Mouse (Mus musculus): Measurements from ENCODE around the gene Vipr2.

The Vipr2 gene

DNA sequence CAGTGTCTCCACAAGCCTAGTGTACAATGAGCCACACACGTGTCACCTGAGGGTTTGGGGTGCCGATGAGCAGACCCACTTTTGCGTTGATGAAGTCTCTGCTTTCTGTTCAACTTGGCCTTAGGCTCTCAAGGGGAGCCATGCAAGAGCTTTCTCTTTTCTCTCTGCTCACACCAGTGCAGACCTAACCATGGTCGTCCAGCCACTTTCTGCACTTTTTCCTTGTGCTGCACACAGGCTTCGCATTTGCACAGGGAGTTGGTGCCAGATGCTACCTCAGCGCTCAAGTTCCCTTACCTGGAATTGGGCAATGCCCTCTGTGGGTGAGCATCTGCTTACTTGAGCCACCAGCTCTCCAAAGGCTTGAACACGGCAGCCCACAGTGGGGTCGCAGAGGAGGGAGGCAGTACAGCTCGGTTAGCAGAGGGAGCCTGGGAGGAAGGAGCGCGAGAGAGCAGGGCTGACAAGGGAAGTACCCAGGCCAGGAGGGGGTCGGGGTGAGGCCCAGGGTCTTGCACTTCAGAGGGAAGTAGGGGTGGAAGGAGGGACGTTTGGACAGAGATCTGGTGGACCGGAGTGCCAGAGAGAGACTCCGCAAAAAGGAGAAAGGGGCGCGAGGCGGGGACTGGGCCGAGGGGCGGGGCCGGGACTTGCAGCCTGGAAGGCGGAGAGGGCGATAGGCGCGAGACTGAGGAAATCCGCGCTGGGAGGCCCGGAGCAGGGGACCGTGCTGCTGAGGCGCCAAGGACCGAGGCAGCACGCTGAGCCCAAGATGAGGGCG, at the start of gene Vipr2:
Gene Vipr2 (plus strand): TSS at position 653 of the 781 bp plus-strand sequence.
- DNase-seq = peak; percentile 55

DNA sequence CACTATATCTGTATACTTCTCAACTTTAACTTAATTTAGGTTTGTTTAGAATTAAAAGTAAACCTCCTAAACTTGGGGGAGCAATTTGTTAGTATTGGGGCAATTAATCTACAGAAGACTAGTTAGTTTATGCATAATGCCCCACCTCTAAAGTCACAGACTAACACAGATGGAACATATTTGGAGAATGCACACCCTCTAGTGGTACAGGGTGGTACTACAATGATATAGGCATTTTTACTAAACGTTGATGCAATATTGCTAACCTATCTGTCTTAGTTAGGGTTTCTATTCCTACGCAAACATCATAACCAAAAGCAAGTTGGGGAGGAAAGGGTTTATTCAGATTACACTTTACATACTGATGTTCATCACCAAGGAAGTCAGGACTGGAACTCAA, 49.4 kb upstream of the Vipr2 start:
- DNase-seq = no peak

DNA sequence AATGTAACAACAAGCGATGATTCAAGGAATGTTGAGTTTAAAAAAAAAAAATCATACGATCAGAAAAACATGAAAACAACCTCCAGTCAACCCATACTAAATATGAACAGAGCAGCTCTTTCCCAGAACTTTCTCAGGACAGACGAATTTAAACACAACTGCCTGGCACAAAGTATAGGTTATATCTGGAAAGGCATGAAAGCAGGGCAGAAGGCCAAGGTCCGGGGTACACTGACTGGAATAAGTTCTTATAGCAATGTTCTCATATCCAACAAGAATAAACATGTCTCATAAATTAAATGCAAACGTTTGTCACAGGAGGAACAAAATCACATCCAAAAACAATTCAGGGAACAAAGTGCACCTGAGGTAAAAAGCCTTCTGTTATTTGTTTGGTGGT, 42.2 kb upstream of the Vipr2 start:
- no peak for DNase-seq

- DNase-seq = no peak
These were observed 32.7 kb upstream of the Vipr2 start for GRCm38 (mm10) chr12:116044785-116045184.

GRCm38 (mm10) chr12:116047440-116048377, 29.8 kb upstream of the Vipr2 start, which contains the start of gene Zfp386:
Zfp386 (plus strand) TSS chr12:116047724.
- DNase-seq = peak; percentile 99

DNA sequence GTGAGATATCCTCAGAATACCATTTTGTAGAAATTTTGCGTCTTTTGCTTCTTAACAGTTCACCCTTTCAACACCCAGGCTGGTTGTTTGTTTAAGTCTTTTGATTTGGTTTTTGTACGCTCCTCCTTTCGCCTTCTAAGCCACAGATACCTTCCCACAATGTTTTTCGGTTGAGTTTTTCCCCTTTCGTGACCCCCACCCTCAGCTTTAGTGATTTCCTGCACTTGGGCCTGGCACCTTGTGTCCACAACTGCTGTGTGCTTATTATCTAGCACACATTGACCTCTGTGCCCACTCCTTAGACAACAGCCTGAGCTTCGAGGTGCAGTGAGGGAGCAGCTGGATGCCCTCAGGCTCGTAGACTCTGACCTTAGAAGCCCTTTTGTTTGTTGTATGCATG, 28.8 kb upstream of the Vipr2 start:
- DNase-seq = no peak

DNA sequence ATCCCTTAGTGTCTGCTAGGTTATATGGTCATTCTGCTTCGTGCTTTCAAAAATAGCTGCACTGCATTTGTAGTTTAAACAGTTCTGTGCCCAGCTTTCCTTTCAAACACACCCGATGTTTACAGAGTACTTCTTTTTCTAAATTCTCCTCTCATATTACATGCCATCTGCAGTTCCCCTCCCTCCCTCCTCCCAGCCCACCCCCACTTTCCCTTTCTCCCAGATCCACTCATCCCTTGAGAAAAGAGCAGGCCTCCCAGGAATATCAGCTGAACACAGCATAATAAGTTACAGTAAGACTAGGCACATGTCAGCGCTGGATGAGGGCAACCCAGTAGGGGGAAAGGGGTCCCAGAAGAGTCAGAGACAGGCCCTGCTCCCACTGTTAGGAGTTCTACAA, 28.3 kb upstream of the Vipr2 start:
- no peak for DNase-seq

DNA sequence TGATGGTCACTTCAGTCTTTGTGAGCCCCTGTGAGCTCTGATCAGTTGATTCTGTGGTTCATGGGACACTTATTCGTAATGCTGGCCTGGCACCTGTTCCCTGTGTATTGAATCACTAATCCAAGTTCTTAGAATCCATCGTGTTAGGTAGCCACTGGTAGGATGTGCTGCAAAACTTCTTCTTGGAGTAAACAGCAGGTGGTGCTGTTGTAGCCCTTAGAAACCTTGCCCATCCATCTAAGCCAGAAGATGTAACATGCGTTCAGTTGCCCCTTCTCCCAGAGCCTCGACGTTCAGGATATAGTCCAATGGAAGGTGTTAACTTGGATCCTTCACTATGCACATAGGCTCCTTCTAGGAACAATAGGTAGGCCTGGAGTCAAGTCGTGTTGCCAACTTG, 27.8 kb upstream of the Vipr2 start:
- no peak for DNase-seq

- no peak for DNase-seq
These were observed 23.2 kb upstream of the Vipr2 start for GRCm38 (mm10) chr12:116054342-116054741.

DNA sequence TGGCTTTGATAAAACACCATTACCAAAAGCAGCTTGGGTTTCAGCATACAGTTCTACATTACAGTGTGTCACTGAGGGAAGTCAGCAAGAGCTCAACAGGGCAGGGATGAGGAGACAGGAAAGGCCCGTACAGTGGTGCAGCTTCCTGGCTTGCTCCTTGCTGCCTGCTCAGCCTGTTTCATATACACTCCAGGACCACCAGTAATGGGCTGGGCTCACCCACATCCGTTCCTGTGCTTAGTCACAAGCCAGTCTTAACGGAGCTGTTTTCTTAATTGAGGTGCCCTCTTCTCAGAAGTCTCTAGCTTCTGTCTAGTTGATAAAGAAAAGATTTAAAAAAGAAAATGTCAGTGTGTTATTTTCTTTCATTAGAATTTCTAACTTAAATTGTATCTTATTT, 21.4 kb upstream of the Vipr2 start:
- no peak for DNase-seq

DNA sequence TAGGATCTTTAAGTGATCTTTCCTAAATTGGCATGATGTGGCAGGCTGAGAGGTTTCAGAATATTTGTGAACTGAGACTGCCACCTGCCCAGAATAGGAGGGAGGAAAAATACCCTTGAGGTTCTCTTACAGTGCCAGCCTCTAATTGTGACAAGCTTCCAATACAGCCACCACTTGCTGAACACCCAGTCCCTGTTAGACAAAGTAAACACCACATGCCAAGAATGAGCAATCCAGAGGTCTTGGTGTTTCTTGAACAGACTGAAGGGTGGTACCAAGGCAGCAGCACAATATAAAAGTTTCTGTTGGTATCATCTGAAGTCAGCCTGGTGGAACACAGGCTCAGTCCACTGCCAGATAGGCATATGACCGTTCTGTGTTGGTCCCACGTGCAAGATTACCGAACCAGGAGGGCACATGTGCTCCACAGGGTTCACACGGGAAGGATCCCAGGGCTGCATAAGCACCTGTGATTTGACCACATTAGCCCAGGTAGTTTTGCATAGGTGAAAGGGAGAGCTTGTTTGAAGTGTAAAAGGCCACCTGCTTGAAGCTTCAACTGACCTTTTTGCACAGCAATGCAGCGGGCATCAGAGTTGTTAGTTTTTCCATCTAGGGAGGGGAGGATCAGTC, 15.8 kb upstream of the Vipr2 start:
- DNase-seq = no peak

DNA sequence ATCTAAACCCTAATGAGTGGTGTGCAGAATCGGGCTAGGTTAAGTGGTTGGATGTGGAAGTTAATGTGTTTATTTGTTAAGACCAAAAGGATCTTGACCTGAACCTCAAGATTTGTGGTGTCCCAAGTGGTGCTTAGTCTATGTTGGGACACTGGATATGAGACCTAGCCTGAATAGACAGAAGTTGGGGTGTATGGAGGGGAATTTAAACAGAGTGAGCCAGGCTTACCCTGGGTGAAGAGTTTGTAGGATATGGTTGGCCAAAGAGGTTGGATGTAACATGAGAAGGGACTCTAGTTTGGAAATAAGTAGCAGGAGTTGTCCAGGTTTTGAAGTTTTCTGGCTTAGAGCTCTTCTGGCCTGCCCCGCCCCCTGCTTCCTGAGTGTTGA, 15.3 kb upstream of the Vipr2 start:
- DNase-seq = no peak

GRCm38 (mm10) chr12:116063020-116063419, 14.5 kb upstream of the Vipr2 start:
- no peak for DNase-seq

DNA sequence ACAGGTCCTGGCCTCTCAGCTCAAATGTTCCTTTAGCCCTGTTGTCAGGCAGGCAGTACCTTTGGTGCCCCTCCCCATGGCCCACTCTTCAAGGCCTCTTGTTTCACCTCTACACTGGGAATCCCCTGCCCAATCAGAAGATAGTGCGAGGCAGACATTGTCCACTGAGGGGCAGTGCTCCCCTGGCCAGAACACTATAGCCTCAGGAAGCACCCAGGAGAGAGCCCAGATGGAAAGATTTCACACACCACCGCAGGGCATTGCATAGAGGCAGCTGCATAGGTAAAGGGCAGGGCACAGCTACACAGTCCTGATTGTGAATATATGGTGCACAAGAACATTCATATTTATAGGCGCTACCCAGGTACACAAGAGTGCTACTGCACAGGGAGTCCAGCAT, 6.5 kb upstream of the Vipr2 start:
- peak; percentile 72 for DNase-seq

GRCm38 (mm10) chr12:116077855-116078366, 385 bp downstream of the Vipr2 start:
- DNase-seq = no peak

DNA sequence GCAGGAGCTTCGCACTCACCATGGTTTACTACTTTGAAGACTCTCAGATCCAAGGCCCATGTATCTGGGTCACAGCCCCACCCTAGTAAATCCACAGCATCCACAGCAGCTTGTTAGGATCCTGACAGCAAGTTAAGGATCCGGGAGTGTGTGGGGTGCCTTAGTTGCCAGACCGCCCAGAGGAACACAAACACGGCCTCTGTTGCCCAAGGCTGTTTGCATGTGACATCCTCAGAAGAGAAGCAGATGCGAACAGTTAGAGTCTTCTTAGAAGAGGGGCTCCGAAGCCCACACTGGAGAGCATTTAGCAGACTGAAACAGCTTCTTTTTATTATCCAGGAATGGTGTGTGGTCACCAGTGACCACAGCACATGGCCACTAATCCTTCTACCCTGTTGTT, 5.6 kb downstream of the Vipr2 start:
- no peak for DNase-seq

DNA sequence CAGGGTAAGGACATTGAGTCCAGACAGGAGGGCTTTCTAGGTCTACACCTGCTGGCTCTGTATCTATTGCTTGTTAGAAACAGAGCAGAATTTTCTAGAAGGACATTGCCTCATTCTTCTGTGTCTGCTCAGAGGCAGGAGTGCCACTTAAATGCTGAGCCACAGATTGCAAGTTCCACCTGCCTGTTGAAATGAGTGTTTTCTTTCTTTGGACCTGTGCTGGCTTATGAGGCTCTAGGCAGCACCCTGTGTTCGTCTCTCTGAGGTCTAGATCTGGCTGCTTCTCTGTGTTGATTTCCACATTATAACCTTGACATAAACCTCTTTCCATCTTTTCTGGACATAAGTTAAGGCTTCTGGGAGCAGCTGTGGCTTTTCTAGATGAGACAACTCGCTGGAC, 6.8 kb downstream of the Vipr2 start:
- DNase-seq = no peak

GRCm38 (mm10) chr12:116086951-116087600, 9.6 kb downstream of the Vipr2 start:
- DNase-seq = no peak

GRCm38 (mm10) chr12:116089836-116090235, 12.3 kb downstream of the Vipr2 start:
- DNase-seq = peak; percentile 62

- DNase-seq = no peak
These were observed 17.4 kb downstream of the Vipr2 start for GRCm38 (mm10) chr12:116094765-116095555.

DNA sequence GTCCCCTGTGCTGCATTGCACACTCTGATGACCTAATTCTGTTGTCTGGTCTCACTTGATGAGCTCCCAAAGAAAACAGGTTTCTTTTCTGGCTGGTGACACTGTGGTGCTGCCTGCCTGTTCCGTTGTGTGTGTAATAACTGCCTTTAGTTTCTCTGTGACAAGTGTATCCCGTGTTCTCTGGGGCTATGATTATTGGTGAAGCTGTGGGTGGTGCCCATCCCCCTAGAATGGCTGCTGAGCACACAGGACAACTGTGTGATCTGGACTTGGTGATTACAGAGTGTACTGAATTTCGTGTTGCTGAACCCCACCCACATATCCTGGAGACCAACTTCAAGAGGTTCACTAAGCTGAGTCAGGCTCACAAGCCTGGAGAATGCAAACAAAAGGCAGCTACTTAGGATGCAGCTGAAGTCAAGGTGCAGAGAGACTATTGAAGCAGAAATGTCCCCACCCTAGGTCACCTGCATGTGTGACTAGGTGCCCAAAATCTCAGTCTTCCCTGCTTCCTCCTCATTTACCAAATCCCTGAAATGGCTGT, 18.9 kb downstream of the Vipr2 start:
- no peak for DNase-seq

GRCm38 (mm10) chr12:116097166-116097565, 19.6 kb downstream of the Vipr2 start:
- no peak for DNase-seq

Measured in cerebellum, adult 8-10 months (tissue).